Mouse (Mus musculus) megakaryocyte, adult 5-6 weeks (primary cell): ENCODE measurements at regions not wholly inside any gene's neighbourhood (a gene's known extent, or its start where the extent isn't known, plus 50 kb on each side); places are given as distances from the start of the nearest gene placed in this dataset.

ENCODE experiments used
- ATAC-seq: 2 replicates; pipeline ENCODE4 v1.8.0; 2016; ENCODE audit warnings: mild to moderate bottlenecking, inconsistent platforms; ENCODE audit not compliant: poor library complexity, severe bottlenecking

DNA sequence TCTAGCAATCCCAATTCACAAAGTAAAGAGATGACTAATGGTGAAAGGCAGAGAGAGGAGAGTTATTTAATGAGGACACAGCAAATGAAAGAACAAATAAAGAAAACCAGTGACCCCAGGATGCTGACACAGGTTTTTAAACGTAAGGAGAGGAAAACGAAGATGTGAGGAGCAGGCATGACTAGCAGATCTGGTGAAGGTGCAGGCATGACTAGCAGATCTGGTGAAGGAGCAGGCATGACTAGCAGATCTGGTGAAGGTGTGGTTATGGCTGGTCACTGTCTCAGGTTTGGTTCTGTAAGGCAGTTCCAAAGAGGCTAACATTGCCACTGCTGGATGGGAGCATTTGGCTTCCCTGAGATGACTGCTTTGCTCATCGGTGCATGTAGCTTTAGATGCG is 57.0 kb downstream of the Mbl2 start:
- ATAC-seq, result no peak

DNA sequence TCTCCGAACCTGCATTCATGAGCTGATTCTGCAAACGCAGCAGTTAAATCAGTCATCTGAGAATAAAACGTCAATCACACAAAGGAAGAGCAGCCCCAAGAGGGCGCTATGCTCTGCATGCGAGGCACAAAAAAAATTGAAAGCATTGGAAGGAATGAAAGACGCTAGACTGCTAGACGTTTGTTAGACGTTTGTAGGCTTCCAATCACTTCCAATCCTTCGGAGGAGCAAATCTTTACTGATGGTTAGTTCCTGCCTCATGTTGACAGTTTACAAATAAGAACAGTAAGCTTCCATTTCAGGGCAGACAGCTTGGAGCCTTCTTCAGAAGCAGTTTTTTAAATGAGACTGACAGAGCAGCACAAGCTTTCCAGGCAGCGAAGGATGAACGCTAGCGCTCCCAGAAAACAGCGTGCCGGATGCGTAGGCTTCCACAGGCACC is 62.5 kb downstream of the Mbl2 start:
- ATAC-seq, result no peak

DNA sequence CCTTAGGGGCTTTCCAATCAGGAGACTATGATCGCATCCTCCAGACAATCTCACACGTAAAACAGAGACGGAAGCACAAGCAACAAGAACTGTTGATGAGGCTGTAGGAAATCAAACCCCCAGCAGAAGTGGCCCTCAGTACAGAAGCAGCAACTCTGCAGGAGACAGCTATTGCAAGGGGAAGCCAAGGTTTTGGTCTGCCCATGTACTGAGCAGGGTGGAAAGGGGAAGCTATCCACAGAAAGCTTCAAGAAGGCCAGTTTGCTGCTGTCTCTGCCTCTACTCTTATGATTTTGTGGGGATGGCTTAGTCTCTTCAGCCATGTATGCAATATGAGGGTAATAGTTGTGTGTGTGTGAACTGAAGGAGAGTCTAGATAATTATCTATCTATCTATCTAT is 63.3 kb downstream of the Mbl2 start:
- ATAC-seq, result no peak

GRCm38 (mm10) chr19:30299536-30299935 is 66.8 kb downstream of the Mbl2 start:
- no peak for ATAC-seq

GRCm38 (mm10) chr19:30302281-30302680 is 69.5 kb downstream of the Mbl2 start:
- no peak for ATAC-seq

DNA sequence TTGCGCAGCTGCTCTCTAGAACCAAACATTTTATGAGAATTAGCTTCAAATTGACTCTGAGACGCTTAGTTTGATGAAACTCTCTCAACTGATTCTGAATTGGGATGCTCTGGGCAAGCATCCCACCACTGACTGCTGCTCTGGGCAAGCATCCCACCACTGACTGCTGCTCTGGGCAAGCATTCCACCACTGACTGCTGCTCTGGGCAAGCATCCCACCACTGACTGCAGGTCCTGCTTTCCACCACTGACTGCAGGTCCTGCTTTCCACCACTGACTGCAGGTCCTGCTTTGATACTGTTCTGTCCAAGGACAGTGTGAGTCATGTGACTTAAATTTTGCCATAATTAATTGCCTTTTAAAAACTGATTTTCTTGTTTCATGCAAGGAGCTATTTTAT is 73.6 kb downstream of the Mbl2 start:
- no peak for ATAC-seq

DNA sequence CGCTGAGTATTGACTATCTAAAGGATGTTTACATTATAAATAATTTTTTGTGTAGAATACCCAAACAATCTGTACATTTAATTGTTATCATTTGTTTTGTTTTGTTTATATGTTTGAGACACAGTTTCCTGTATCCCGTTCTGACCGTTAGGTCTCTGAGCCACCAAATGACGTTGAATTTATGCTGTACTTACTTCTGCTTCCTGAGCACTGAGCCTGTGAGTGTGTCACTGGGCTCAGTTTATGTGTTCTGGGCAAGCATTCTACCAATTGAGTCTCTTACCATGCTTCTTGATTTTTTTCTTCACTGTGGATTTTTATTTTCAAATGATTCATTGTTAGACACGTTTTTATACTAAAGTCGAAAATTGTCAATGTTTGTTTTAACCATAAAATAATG is 74.2 kb downstream of the Mbl2 start:
- no peak for ATAC-seq

DNA sequence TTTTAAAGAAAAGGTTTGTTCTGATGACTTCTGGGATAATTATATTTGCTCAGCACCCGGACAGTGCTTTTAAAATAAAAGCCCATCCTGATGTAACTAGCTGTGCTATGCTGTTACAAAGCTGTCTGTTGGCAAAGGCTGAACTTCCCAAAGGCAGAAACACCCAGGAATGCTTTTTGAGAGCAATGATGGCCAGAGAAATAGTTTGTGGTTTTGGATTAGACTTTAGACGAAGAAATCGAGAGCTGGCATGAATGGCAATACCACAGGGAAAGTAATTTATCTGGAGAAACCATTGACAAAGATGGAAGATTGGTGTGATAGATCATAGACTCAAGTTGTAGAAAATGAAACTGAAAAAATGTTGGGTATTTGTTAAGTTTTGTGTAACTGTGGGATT is 84.6 kb downstream of the Mbl2 start:
- no peak for ATAC-seq

DNA sequence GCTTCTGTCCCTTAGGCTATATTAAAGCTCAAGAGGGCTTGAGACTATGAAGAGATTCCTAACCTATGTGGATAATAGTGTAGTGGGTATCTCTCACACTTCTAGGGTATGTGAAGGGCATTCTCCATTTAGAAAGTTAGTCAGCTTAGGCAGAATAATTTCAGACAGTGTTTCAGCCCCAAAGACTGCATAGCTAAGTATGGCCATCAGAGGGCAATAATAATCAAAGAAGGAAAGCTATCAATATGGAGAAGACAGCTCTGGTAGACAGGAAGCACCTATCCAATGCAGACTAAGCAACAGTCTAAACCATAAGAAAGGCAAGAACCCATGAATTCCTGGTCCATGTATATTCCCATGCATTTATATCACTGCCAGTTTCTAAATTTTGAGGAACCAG is 95.0 kb downstream of the Mbl2 start:
- ATAC-seq, result no peak

DNA sequence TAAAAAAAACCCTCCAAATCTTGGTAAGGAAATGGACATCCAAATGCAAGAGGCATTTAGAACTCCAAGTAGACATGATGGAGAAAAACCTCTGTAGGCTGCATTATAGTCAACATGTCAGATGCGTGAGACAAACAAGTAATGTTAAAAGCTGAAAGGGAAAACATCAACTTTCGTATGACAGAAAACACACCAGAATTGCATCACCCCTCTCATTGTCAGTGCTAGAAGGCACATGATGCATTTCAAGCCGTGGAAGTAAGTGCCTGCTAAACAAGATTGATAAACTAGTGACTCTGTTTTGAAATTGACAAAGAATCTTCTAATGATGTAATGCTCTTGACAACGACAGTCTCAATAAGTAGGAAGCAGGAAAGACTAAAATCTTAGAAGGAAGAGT is 96.1 kb downstream of the Mbl2 start:
- ATAC-seq, result no peak

GRCm38 (mm10) chr19:30330792-30331191 is 98.0 kb downstream of the Mbl2 start:
- ATAC-seq, result peak; percentile 92

DNA sequence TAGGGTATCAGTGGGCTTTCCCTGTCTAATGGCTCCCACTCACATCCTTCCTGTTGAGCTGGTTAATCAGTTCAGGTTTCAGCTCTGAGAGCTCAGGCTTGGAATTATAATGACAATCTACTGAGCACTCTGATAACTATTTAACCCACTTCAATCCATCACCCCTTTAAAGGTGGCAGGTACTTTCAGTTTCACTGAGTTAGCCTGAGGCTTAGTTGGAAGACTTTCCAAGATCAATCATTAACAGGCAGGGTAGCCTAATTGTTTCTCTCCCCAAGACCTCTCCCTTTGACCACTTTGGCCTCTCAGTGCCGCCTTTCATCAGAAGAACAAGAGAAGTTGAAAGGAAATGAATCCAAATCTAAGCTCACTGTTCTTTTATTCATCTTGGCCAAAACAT is 99.1 kb downstream of the Mbl2 start:
- no peak for ATAC-seq

- no peak for ATAC-seq
These were observed 111.7 kb downstream of the Mbl2 start for GRCm38 (mm10) chr19:30344401-30344800.

DNA sequence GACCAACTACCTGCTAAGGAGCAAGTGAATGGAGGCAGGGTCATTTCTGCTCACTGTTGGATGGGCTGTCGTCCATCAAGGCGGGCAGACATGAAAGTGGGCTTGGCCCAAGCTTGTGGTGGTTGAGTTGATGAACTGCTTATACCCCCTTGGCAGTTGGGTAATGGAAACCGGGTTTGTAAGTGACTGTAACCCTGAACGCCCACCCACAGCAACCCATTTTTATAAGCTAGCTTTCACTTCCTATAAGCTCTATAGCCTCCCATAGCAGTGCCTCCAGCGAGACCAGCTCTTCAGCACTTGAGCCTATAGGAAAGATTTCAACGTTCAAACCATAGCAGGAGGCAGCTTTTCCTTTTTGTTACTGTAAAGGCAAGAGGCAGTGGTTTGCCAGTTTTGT is 116.2 kb downstream of the Mbl2 start:
- no peak for ATAC-seq

DNA sequence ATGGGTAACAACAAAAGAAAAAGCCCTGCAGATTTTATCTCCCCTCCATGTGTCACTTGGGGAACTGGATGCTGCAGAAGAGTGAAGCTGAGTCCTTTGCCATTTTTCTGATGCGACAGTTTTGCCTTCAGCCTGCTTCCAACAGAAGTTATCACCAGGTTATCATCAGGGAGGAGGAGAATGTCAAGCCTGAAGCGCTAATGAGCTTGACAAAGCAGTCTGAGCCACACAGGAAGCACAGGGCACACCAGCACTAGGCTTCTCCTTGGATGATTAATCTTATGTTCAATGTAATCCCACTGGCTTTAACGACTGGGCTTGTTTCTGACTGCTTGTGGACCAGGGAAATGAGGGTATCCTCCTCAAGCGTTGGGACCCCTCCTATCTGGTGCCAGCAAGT is 122.2 kb downstream of the Mbl2 start:
- no peak for ATAC-seq

- ATAC-seq, result no peak
These were observed 126.2 kb downstream of the Mbl2 start for GRCm38 (mm10) chr19:30358961-30359360.

- no peak for ATAC-seq
These were observed 139.2 kb downstream of the Mbl2 start for GRCm38 (mm10) chr19:30371901-30372300.

GRCm38 (mm10) chr19:30379767-30380166 is 147.0 kb downstream of the Mbl2 start:
- ATAC-seq, result no peak

GRCm38 (mm10) chr19:30380515-30381206 is 147.9 kb downstream of the Mbl2 start:
- ATAC-seq, result no peak

DNA sequence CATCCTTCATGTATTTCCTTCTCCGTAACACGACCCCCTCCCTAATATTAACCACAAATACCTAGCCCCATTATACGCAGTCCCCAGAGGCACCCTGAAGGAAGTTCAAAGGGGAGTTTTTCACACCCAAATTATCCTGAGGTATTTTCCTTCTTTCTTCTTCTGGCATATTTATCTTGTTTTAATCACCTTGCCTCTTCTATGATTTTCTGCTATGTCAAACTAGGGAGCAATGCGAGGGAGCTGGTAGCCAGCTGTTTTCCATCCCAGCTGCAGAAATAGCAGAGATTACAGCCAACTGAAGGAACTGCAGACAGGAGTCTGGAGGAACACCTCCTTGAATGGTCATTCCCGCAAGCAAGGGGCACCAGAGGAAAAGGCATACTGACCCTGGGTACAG is 155.7 kb downstream of the Dkk1 start:
- no peak for ATAC-seq

DNA sequence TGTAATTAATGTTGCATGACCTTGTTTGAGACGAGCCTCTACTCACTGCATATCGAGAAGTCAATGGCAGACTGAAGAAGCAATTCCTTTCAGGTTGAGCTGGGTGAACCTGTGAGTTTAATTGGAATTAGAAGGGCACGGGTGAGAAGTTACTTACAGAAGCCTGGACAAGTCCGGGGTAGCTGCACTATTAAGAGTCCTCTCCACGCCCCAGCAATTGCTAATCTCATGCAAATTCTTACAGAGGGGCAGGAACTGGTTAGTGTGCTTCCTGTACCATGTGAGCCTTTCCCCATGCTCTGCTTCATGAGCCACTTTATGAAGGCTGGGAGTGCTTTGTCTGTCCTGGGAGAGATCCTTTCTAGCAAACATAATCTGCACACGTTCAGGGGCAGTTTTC is 142.5 kb downstream of the Dkk1 start:
- no peak for ATAC-seq

DNA sequence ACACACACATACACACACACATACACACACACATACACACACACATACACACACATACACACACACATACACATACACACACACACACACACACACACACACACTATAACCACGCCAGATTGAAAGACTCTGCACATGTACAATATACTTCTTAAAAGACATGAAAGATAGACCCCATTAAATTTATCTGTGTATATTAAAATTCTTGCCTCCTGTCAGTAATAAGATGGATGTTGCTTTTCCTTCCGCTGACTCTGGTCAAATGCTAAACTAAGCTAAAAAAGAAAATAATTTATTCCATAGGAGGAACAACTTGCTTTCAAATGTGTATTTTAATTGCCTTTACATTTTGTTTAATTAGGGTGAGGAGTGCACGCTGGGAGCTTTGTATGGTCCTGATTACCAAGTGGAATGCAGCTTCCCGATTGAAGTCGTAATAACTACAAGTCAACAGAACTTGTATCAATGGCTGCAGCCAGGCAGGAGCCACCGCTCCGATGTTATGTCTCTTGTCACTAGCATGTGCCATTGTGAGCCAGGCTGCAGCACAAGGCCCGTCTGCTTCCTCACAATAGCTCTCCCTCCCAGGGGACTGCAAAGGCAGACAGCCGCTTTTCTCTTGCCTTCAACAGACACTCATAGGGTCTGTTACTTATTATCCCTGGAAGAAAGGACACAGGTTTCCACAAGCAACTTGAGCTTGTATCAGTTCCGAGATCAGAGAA is 129.7 kb downstream of the Dkk1 start:
- no peak for ATAC-seq

GRCm38 (mm10) chr19:30425627-30426026 is 123.8 kb downstream of the Dkk1 start:
- no peak for ATAC-seq
